Mouse (Mus musculus) myocyte (in vitro differentiated cells): ENCODE measurements at regions not wholly inside any gene's neighbourhood (a gene's known extent, or its start where the extent isn't known, plus 50 kb on each side); places are given as distances from the start of the nearest gene placed in this dataset.

Experiments
- H3K27me3 ChIP-seq: one replicate; pipeline ENCODE4 v1.6.1; 2011; ENCODE audit not compliant: control insufficient read depth, insufficient read depth, insufficient read length
- H3K36me3 ChIP-seq: one replicate; pipeline ENCODE4 v1.6.1; 2011; ENCODE audit not compliant: control insufficient read depth, insufficient read depth
- H3K4me2 ChIP-seq: one replicate; pipeline ENCODE4 v1.6.1; 2011; ENCODE audit warnings: low read depth, control low read depth
- H3K4me3 ChIP-seq: one replicate; pipeline ENCODE4 v1.5.1; 2011; ENCODE audit warnings: mild to moderate bottlenecking, control low read depth, moderate library complexity
- H3K79me2 ChIP-seq: one replicate; pipeline ENCODE4 v1.6.1; 2011; ENCODE audit not compliant: control insufficient read depth, insufficient read depth
- H3ac ChIP-seq: one replicate; pipeline ENCODE4 v1.6.1; 2011; ENCODE audit not compliant: control insufficient read depth, insufficient read length
- CEBPB ChIP-seq: IDR thresholded peaks from 2 replicates; pipeline ENCODE4 v1.6.1; 2011; ENCODE audit warnings: mild to moderate bottlenecking, moderate library complexity; ENCODE audit not compliant: poor library complexity, insufficient read depth, severe bottlenecking
- E2F4 ChIP-seq: IDR thresholded peaks from one replicate; pipeline ENCODE4 v1.6.1; 2011; ENCODE audit warnings: mild to moderate bottlenecking, control low read depth, moderate library complexity; ENCODE audit not compliant: insufficient read depth
- MAX ChIP-seq: IDR thresholded peaks from one replicate; pipeline ENCODE4 v1.6.1; 2011; ENCODE audit warnings: low read depth, mild to moderate bottlenecking, control low read depth
- MYOD1 ChIP-seq, 3 experiments: IDR thresholded peaks; one replicate each; pipeline ENCODE4 v1.6.1; 2011; ENCODE audit warnings: control low read depth in 2 of 3, low read depth in 2 of 3, mild to moderate bottlenecking in 2 of 3, moderate library complexity in 1 of 3; ENCODE audit not compliant: insufficient read length in 2 of 3, control insufficient read depth in 1 of 3
- MYOG ChIP-seq, 3 experiments: IDR thresholded peaks; one replicate each; pipeline ENCODE4 v1.6.1; 2011; ENCODE audit warnings: control low read depth in 2 of 3, low read depth in 2 of 3, mild to moderate bottlenecking in 2 of 3; ENCODE audit not compliant: insufficient read length in 2 of 3, control insufficient read depth in 1 of 3, insufficient read depth in 1 of 3
- POLR2A ChIP-seq: IDR thresholded peaks from one replicate; pipeline ENCODE4 v1.6.1; 2011; ENCODE audit warnings: low read depth, mild to moderate bottlenecking, control low read depth, moderate library complexity; ENCODE audit not compliant: insufficient read length
- POLR2AphosphoS2 ChIP-seq: IDR thresholded peaks from one replicate; pipeline ENCODE4 v1.6.1; 2011; ENCODE audit warnings: low read depth, control low read depth; ENCODE audit not compliant: insufficient read length
- TCF3 ChIP-seq: IDR thresholded peaks from one replicate; pipeline ENCODE4 v1.6.1; 2011; ENCODE audit warnings: low read depth, control low read depth; ENCODE audit not compliant: insufficient read length
- USF1 ChIP-seq: IDR thresholded peaks from one replicate; pipeline ENCODE4 v1.6.1; 2011; ENCODE audit warnings: low read depth, mild to moderate bottlenecking, control low read depth, moderate library complexity

GRCm38 (mm10) chr2:95119544-95119943 lies 681.6 kb upstream of the Api5 start:
- Histone ChIP-seq H3K27me3 (no peaks in the 10 kb centered on the region), H3K4me2 (no peak overlapping the region), H3ac (no peak overlapping the region), H3K79me2 (no peaks in the 10 kb centered on the region), H3K36me3 (no peaks in the 10 kb centered on the region), H3K4me3 (no peak overlapping the region)
- TF ChIP-seq MYOD1 (IDR thresholded peaks at IDR 0.05; ENCODE audit: control insufficient read depth in 1 of 3, insufficient read length in 2 of 3, low read depth in 2 of 3) (no peak), CEBPB (peak; percentile 70; the same call in 1 of the 2 replicates)

GRCm38 (mm10) chr2:95097055-95097454 lies 659.1 kb upstream of the Api5 start:
- no peak for TF ChIP-seq POLR2AphosphoS2
- no peak for TF ChIP-seq MAX
- TF ChIP-seq E2F4, result no peak
- TF ChIP-seq TCF3, result no peak
- no peak for TF ChIP-seq MYOG (IDR thresholded peaks at IDR 0.05; ENCODE audit: control insufficient read depth in 1 of 3, insufficient read depth in 1 of 3, insufficient read length in 2 of 3, low read depth in 2 of 3)
- no peak for TF ChIP-seq POLR2A
- TF ChIP-seq CEBPB, result no peak
- H3K4me3 ChIP-seq, result no peak overlapping the region

GRCm38 (mm10) chr2:95054636-95055035 lies 616.7 kb upstream of the Api5 start:
- H3K4me3 ChIP-seq, result no peak overlapping the region
- no peak overlapping the region for H3K4me2 ChIP-seq
- TF ChIP-seq POLR2AphosphoS2 (no peak), POLR2A (no peak), USF1 (no peak), MYOG (IDR thresholded peaks at IDR 0.05; ENCODE audit: control insufficient read depth in 1 of 3, insufficient read depth in 1 of 3, insufficient read length in 2 of 3, low read depth in 2 of 3) (no peak)
- no peaks in the 10 kb centered on the region for H3K36me3 ChIP-seq
- H3K27me3 ChIP-seq, result no peaks in the 10 kb centered on the region
- no peak overlapping the region for H3ac ChIP-seq
- H3K79me2 ChIP-seq, result no peaks in the 10 kb centered on the region

More at GRCm38 (mm10) chr2:95097055-95097454, 659.1 kb upstream of the Api5 start:
- Histone ChIP-seq H3K36me3 (no peaks in the 10 kb centered on the region), H3K4me2 (no peak overlapping the region), H3K27me3 (no peaks in the 10 kb centered on the region), H3ac (no peak overlapping the region), H3K79me2 (no peaks in the 10 kb centered on the region)

GRCm38 (mm10) chr2:95053866-95054265 lies 615.9 kb upstream of the Api5 start:
- H3ac ChIP-seq, result no peak overlapping the region
- no peak overlapping the region for H3K4me3 ChIP-seq
- no peak for TF ChIP-seq POLR2A
- H3K27me3 ChIP-seq, result no peaks in the 10 kb centered on the region
- H3K79me2 ChIP-seq, result no peaks in the 10 kb centered on the region
- no peaks in the 10 kb centered on the region for H3K36me3 ChIP-seq
- no peak overlapping the region for H3K4me2 ChIP-seq
